Mouse (Mus musculus) kidney, postnatal 25 days (tissue): ENCODE measurements around the gene Klhdc4.

Experiments used
- DNase-seq, 2 experiments: peaks; one replicate each; pipeline ENCODE4 v3.0.0; 2021; ENCODE audit warnings: mixed read lengths in 2 of 2

Klhdc4 gene

DNA sequence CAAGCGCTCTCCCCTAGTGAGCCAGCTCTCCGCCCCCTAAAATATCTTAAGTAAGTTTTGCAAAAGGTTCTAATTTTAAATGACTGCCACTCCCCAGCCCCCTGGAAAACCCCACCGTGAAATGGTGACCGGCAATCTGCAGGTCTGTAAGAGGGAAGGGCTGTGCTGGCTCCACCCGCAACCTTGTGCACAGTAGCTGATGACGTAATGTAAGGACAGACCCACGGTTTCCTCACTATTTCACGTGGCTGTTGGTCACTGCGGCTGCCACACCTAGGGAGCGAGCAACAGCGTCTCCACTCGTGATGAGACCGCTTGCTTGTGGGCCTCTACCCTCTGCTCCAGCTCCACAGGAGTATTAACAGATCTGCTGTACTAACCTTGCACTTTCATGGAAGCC is 23.2 kb downstream of the Klhdc4 start:
- DNase-seq: no peak

DNA sequence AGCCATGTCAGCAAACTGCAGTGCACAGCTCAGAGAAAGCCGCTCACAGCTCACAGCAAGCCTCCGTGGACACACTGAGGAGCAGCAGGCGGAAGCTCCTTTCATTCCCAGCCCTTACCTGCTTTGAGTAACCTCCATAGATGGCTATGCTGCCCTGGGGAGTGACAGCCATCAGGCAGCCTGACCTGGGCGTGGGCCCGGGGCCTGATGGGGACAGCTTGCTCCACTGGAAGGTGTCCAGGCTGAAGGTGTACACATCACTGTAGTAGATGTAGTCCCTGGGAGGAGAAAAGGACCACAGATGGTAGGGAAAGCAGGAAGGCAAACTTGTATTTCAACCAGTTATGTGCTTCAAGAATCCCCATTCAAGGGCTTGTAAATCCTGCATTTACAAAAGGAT is 24.5 kb downstream of the Klhdc4 start:
- DNase-seq: no peak

DNA sequence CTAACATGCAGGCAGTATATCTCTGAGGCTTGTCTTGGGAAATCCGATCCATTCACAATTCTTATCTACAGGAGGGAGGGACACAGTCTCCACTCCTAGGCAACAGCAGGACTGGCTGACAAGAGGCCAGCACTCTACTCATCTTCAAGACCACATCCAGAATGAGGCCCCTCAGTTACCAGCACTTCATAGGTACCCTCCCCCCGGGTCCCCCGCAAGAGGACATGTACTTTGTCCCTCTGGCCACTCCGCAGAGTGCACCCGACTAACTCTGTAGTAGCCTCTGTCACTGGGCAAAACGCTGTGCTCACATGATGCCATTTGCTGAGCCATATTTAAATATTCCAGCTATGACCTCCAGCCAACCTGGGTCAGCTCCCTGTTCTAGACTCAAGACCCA is 31.0 kb downstream of the Klhdc4 start:
- no peak for DNase-seq

DNA sequence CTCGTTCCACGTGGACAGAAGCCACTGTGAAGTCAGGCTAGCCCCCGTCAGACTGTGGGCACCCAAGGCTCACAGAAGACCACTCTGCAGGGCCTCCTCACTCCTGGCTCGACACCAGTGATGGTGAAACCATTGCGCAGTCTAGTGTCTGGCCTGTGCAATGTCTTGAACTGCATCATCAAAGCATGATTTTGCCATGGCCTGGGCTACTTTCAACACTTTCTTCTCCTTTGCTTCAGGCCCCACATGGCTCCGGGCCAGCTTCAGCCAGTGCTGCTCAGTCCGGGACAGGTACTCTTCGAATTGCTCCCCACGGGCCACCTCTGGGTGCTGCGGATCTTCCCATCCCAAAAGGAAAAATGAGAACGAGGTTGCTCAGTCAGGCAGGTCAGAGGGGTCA is 33.0 kb downstream of the Klhdc4 start:
- no peak for DNase-seq

DNA sequence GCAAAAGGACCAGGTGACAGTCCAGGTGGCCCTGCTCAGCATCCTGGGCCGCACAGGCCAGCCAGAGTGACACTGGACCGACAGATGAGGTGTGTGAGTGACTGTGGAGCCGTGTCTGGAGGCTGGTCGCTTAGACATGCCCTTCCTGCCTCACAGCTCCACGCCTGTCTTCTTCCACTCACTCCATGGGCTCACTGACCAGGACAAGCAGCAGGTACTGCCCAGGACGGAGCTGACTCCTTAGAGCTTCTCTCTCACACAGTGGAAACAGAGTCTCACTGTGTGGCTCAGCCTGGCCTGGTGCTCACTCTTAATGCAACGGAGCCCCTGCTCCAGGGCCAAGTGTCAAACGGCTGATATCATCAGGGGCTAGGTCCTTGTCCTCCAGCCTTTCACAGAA is 33.9 kb downstream of the Klhdc4 start:
- DNase-seq: no peak

DNA sequence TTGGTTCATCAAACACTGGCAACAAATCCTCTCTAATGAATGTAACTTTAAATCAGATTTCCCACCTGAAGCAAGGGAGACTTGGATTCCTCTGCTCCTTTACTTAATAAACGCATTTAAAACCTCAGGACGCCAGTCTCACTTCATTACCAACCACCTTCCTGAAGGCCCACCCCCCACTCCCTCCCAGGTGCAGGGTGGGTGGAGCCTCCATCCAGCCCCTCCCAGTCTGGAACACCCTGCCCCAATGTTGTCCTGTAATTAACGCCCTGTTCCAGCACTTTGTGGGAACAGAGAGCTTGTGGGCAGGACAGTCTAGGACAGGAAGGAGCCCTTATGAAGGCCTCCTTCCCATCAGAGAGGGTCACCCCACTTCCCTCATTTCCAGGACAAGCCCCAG is 35.2 kb downstream of the Klhdc4 start:
- DNase-seq: no peak

DNA sequence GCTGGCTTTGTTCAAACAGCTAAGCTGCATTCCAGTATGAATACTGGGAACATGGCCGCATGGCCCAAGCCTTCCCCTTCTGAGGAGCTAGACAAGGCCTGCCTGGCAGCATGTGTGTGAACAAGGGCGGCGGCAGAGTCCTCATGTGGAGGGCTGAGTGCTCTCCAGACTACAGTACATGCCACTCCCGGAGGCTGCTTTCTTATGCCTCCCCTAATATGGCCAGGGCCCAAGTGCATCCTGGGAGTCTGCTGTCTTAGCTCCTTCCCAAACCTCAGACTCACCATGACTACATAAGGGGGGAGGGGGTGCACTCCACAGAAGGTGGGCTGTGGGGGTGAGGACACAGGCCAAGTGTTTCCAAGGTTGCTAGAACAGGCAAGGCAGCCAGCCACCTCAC is 36.7 kb downstream of the Klhdc4 start:
- DNase-seq: no peak

DNA sequence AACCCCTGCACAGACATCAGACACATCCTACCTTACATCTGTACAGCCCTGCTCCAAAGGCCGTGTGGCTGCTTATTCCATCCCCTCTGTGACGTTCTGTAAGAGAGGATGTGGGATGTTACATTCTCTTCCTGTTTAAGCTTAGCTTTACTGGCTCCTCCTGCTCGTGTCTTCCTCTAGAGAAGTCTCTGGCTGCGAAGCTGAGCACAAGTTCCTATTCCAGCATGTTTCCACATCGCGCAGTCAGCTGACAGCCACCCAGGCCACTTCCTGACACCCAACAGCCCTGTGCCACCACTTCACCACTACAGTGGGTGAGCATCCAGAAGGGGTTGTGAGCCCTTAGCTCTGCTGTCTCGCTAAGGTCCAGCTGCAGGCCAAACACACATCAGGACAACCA is 37.2 kb downstream of the Klhdc4 start:
- no peak for DNase-seq

DNA sequence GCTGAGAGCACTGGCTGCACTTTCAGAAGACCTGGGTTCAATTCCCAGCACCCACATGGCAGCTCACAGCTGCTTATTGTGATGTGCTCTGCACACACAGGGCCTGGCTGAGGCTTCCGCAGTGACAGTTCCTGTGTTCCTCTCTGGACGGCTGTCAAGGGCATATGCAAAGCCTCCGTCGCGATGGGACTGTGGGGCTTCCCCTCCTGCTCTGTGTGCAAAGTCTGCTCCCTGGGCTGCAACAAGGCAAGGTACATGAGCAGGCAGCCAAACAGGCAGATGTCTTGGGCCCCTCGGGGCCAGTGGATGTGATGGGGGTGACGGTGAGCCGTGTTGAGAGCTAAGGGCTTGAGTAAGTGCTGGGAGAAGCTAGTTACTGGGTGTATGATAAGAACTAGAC is 40.6 kb downstream of the Klhdc4 start:
- no peak for DNase-seq

DNA sequence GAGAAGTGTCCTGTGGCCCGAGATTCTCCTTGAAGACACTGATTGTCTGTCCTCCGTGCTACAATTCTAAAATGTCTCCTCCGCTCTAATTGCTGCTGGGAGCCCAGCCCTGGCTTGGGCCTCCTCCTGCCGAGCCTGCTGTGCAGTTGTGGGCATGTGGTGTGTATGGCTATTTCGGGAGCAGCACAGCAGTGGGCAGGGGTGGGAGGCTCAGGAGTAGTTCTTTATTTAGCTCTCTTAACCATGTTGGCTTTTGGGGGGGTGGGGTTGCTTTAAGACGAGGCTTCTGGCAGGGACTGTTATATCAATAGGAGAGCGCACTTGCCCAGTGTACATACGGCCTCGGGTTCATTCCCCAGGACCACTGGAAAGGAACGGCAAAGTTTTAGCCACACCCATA is 42.8 kb downstream of the Klhdc4 start:
- no peak for DNase-seq

DNA sequence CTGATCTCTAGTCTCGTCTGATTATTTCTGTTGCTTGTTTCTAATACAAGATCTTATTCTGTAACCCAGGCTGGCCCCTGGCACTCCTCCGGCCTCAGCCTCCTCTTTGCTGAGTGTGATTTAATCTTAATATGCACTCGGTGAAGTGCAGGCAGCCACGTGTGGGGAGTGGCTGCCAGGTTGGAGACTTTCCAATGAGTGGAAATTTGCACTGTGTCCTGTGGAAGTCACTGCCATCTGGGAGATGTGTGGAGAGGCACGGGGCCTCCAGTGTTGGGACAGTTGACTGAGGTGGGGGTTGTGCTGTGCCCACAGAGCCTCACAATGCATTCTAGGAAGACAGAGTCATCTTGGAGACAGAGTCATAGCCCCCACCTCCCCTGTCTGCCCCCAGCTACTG is 46.9 kb downstream of the Klhdc4 start:
- no peak for DNase-seq

DNA sequence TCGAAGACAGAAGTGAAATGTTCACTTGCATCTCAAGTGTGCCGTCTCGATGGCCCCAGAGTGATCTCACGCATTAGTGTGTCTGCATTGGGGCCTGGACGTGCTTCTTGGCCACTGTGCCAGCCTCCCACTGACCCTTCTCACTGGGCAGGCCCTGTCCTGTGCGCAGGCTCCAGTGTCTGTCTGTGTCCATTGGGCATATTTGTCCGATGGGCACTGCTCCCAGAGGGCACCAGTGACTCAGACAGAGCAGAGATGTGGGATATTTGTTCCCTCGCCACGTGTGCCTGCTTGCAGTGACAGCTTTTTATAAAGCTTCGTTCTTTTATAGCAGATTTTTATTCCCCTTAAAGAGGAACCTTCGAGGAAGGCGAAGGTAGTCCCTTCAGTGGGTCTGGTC is 55.5 kb downstream of the Klhdc4 start:
- DNase-seq: no peak

DNA sequence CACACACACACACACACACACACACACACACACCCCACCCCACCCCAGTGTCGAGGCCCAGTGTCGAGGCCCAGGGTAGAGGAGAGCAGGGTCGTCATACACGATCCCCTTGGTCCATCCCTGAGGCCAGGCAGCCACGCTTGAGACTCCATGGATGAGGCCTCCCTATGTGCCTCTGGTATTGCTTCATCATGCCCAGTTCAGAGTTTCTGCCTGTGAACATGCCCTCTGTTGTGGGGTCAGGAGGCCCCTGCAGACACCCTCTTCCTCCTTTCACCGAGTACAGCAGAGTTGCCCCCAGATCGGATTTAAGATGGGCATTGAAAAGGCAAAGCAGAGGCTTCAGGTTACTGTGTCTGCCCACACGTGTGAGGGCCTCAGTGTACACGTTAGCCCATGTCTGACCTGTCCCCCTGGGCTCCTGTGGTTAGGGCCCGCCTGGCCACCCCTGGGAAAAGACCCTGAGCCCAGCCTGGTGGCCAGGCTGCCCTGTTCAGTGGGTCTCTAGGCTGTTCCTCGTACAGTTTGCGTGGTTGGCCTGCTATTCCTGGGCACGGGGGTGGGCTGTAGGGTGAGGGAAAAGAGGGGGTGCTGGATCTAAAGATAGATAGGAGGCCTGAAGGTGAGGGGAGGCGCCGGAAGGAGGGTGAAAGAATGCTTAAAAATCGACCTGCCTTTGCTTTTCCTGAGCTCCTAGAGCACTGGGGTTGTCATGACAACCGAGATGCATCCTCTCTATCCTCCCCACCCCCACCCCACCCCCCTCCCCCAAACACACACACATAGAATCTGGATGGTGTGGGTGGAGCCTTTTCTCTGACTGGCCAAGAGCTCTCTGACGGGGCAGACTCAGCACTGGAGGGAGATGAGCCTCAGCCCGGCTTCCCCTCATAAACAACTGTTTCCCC is 58.3 kb downstream of the Klhdc4 start:
- no peak for DNase-seq

DNA sequence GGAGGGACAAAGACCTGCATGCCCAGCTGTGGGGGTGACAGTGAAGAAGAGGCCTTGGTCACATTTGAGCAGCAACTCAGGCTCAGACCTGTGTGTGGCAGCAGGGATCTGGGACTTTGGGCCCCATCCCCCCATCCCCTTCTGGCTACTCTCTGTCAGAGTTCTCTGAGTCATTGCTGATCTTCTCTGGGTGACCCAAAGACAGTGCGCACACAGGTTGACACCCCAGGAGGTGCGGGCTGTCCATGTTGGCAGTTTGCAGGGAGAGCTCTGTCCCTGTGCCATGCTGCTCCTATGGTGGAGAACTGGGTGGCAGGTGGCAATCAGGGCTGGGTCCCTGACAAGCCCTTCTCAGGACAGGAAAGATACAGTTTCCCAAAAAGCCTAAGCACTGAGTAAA is 59.7 kb downstream of the Klhdc4 start:
- DNase-seq: no peak

DNA sequence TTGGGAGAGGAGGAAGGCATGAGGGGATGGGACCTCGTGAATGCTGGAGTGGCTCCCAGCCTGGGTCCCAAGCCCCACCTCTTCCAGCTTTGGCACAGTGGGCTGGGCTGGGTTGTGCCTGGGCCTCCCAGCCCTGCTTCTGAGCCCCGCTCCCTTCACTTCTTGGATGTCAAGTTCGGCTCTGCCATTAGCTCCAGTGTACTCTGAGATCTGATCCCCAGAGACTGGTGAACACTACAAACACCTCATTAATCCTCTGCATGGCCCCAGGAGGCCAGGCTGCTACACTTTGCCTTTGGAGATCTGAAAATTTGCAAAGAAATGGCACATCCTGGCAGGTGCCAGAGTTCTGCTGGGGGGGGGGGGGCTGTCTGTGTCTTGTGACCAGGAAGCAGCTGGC is 60.3 kb downstream of the Klhdc4 start:
- no peak for DNase-seq

DNA sequence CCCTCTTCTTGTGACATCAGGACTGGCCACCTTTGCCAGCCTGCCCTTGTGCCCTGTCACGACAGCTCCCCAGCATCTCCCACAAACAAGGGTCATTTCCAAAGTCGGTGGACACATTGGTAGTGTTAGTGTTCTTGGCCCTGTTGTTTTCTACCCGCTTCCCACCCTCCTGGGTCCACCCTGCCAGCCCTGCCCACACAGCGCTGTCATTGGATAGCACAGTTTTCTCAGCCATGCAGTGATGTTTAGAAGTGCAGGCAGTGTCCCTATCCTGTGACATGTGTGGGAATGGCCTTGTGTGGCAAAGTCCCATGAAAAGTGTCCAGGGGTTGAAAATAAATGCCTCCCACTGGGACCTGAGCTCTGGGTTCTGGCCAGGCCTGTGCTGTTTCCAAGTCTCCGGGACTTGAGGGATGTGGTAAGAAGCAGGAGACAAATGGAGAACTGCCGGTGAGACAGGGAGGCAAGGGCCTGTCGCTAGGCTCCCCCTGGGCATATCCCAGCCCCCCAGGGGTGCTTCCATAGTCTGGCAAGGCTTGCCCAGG is 63.7 kb downstream of the Klhdc4 start:
- no peak for DNase-seq

DNA sequence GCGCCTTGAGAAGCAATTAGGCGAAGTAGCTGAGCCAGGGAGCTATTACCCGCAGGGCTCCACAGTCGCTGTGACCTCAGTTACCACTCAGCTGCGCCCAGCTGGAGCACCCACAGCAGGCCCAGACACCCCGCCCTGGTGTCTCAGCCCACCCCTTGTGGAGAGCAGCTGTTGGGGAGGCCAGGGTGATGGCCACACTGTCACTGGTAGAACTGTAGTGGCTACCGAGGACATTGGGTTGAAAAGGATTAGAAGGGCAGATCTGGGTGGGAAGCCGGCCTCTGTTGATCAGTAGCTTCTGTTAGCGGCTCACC is 65.7 kb downstream of the Klhdc4 start:
- no peak for DNase-seq

DNA sequence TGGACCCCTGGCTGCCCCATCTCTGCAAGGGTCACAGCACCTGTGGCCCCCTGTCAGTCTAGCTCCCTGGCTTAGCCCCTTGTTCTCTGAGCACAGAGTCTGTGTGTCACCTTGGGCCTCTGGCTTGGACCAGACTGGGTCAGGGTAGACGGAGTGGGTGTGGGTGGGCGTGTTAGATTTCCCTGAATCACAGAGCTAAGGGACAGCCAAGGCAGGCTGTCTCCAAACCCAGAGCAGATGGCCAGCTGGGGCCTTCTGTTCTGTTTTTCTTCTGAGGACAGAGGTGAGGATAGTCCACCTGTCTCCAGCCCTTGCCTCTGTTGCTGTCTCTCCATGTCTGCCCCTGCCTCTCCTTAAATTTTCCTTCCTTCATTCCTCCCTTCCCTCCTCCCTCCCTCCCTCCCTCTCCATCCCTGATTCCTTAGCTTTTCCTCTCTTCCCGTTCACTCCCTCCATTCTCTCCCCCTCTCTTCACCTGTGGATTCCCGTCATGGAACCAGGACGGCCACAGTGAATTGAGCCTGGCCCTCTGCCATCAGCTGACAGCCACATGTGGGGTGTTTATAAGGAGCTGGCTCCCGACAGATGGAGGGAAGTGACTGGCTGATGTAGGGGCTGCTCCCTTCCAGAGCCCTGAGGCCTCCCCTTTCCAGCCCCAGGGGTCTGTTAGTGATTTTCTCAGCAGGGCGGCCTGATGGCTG is 66.2 kb downstream of the Klhdc4 start:
- no peak for DNase-seq

DNA sequence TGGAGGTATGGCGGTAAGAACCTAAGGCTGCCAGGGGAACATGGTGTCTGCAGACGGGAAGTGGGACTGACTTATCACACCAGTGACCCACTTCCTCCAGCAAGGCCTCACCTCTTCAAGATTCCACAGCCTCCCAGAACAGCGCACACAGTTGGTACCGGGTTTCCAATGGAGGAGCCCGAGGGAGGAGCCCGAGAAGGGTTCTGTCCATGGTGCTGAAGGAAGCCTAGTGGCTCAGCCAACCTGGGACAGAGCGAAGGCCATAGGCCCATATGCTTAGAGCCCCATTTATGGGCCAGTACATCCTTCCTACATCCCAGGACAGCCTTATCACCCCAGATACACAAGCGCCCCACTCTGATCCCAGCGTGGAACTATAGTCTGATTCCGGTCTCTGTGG is 67.9 kb downstream of the Klhdc4 start:
- DNase-seq: peak in 1 of 2 experiments; percentile 39

DNA sequence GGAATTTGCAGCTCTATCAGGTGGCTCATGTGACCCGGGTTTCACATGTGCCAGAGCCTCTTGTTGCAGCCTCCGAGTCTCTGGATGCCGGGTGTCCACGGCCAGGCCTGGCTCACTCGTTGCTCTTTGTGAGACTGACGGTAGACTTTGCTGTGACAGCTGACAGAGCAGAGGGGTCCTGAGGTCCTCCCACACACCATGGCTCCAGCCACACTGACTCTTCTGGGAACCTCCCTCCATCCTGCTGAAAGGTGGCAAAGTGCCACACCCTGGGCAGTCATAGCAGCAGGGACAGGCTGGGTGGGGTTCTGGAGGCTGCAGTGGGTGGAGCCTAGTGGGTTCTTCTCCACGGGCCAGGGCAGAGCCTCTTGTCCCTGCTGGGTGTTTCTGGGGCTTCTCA is 68.9 kb downstream of the Klhdc4 start:
- DNase-seq: no peak

DNA sequence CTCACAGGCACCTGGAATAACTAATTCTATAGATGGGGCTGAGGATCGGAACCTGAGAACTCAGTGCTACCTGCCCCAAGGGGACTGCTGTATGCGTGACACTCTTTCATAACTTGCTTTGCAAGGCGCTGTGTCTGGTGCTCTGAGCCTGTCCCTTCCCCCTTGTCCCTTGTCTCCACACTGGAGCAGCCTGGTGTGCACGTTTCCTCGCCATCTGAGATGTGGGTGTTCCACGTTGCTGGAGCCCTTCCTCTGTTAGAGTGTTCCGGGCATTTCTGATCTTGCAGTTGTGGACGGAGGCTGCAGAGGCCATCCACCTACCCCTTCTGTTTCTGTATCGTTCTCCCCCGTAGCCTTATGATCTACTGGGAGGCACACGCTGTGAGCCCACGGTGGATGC is 70.9 kb downstream of the Klhdc4 start:
- no peak for DNase-seq

DNA sequence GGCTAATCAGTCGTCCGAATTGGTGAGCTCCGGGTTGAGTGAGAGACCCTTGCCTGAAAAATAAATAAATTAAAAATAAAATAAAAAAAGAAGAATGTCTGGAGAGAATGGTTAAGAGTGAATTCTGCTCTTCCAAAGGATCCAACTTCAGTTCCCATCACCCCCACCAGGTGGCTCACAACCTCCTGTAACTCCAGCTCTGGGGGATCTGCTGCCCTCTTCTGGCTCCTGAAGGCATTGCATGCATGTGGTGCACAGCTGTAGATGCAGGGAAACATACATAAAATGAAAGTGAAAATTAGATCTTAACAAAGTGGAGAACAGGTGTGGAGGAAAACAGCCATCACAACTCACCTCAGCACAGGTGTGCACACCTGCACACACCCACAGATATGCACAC is 78.0 kb downstream of the Klhdc4 start:
- DNase-seq: peak; percentile 43 to 62

DNA sequence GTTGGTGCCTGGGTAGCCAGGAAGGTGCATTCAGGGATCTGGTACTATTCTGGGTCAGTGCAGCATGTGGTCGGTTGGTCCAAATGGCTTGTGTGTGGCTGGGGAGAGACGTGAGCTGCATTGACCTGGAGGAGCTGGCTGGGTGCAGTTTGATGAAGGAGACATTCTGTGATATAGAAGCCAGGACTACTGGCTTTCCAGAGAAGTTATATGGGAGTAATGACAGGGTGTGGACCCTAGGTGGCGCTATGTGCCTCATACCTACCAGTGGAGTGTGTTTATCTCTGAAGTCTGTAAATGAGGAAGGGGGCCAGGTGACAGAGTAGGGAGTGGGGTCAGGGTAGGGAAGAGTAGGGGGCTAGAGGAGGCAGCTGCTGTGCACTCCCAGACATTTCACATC is 78.9 kb downstream of the Klhdc4 start:
- no peak for DNase-seq

DNA sequence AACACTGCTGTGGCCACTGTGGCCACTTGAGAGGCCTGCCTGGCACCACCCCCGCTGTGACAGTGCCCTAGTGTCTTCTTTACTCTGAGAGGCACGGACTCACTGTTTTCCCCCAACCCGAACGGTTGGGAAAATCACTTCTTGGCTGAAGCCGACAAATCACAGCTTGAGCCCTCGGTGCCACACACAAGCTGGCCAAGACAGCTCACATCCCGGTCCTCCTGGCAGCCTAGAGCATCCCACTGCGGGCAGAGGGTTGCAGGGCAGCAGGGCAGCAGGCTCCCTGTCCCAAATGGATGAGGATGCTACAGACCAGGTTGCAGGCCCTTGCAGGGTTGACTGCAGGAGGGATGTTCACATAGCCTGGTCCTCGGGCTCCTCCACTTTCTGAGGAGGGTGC is 79.9 kb downstream of the Klhdc4 start:
- DNase-seq: no peak
